ENCODE assay signal across 23 mouse cellular contexts in genomic region chr1:151258090-151258954, GRCm38 (mm10). TPM values are rescaled to one million over a fixed set of nuclear protein-coding genes. Genes with fewer than 3 reads are reported as not detected.
DNase-seq lines count a peak whose midpoint lies in the region; ATAC-seq and TF ChIP-seq lines count a peak whose summit lies in the region.
"Had no signal": no experiment of that assay in that cellular context is flagged by ENCODE, and none has a peak within 500 bp of the region (broad histone marks: within the 10 kb centered on the region; RNA-seq: fewer than 3 reads in every experiment).

No protein-coding gene starts in this region.

- TF ChIP-seq POLR2A in CH12.LX (IDR thresholded peaks at IDR 0.05; ENCODE audit: low read depth, low read length): no peak

- H3K27me3 ChIP-seq in intestine, embryonic 16.5 days (replicated peaks; ENCODE audit: control insufficient read depth, insufficient read depth, low read length): no peaks in the 10 kb centered on the region
- no peaks in the 10 kb centered on the region for H3K27me3 ChIP-seq in intestine, postnatal 0 days (replicated peaks; ENCODE audit: control insufficient read depth, insufficient read depth, low read length)
- no peaks in the 10 kb centered on the region for H3K27me3 ChIP-seq in CH12.LX (replicated peaks)
- H3K27me3 ChIP-seq in hindbrain, embryonic 16.5 days (replicated peaks; ENCODE audit: control insufficient read depth, insufficient read depth, low read length): no peaks in the 10 kb centered on the region
- no peaks in the 10 kb centered on the region for H3K27me3 ChIP-seq in intestine, embryonic 15.5 days (replicated peaks)

- no peak overlapping the region for H3K9ac ChIP-seq in intestine, embryonic 16.5 days (ENCODE audit: low read depth, low read length)
- H3K9ac ChIP-seq in intestine, postnatal 0 days (ENCODE audit: low read depth, low read length): no peak overlapping the region
- H3K9ac ChIP-seq in CH12.LX (ENCODE audit: insufficient read depth, low read depth): no peak overlapping the region
- H3K9ac ChIP-seq in hindbrain, embryonic 16.5 days (ENCODE audit: low read depth, low read length): no peak overlapping the region
- no peak overlapping the region for H3K9ac ChIP-seq in intestine, embryonic 15.5 days
- H3K9ac ChIP-seq: lung, embryonic 14.5 days had no signal

- no peak for TF ChIP-seq RAD21 in CH12.LX (IDR thresholded peaks at IDR 0.05; ENCODE audit: low read depth, low read length)

- H3K36me3 ChIP-seq in intestine, embryonic 16.5 days (ENCODE audit: control insufficient read depth, insufficient read depth, low read length): no peaks in the 10 kb centered on the region
- no peaks in the 10 kb centered on the region for H3K36me3 ChIP-seq in intestine, postnatal 0 days (ENCODE audit: control insufficient read depth, insufficient read depth)
- H3K36me3 ChIP-seq in CH12.LX (replicated peaks in 1 of 2; ENCODE audit: control insufficient read depth in 1 of 2, insufficient read depth in 1 of 2, low read length in 1 of 2): no peaks in the 10 kb centered on the region
- no peaks in the 10 kb centered on the region for H3K36me3 ChIP-seq in hindbrain, embryonic 16.5 days (ENCODE audit: control insufficient read depth, insufficient read depth, low read length)
- H3K36me3 ChIP-seq in intestine, embryonic 15.5 days: no peaks in the 10 kb centered on the region

- no peaks in the 10 kb centered on the region for H3K79me2 ChIP-seq in CH12.LX (replicated peaks; ENCODE audit: control insufficient read depth, extremely low read depth, insufficient read depth, poor library complexity, severe bottlenecking)

- peak; percentile 23 for DNase-seq in adrenal gland, adult 2 months
- DNase-seq in adrenal gland, adult 18-20 months (ENCODE audit: low spot score in 2 of 2): no peak
- DNase-seq in CH12.LX (ENCODE audit: extremely low read depth): no peak
- DNase-seq: cerebellum, adult 11 months; cerebellum, postnatal 25 days; gastrocnemius, postnatal 25 days; heart, postnatal 36 days; kidney, postnatal 10 days; liver; lung, embryonic 14.5 days; thymus, postnatal 4 days had no signal

- no peaks in the 10 kb centered on the region for H3K4me1 ChIP-seq in intestine, embryonic 16.5 days (ENCODE audit: control insufficient read depth, insufficient read depth, low read length)
- no peaks in the 10 kb centered on the region for H3K4me1 ChIP-seq in intestine, postnatal 0 days (replicated peaks; ENCODE audit: control insufficient read depth, insufficient read depth, low read length)
- peaks cover 6 to 28% of the 10 kb centered on the region in 2 experiments for H3K4me1 ChIP-seq in CH12.LX (ENCODE audit: control insufficient read depth in 1 of 2, insufficient read depth in 2 of 2)
- H3K4me1 ChIP-seq in hindbrain, embryonic 16.5 days (ENCODE audit: control insufficient read depth, insufficient read depth, low read depth, low read length): no peaks in the 10 kb centered on the region
- H3K4me1 ChIP-seq in intestine, embryonic 15.5 days (replicated peaks): no peaks in the 10 kb centered on the region

- TF ChIP-seq CTCF in intestine, postnatal 0 days (IDR thresholded peaks at IDR 0.05; ENCODE audit: low read depth): no peak
- TF ChIP-seq CTCF in CH12.LX (conservative IDR thresholded peaks at IDR 0.05 in 1 of 2, IDR thresholded peaks at IDR 0.05 in 1 of 2; ENCODE audit: low read depth in 2 of 2, low read length in 2 of 2): no peak

- no peak overlapping the region for H3K27ac ChIP-seq in intestine, embryonic 16.5 days (ENCODE audit: low read length)
- no peak overlapping the region for H3K27ac ChIP-seq in intestine, postnatal 0 days (ENCODE audit: low read depth, low read length)
- H3K27ac ChIP-seq in CH12.LX (ENCODE audit: insufficient read depth, low read depth): no peak overlapping the region
- no peak overlapping the region for H3K27ac ChIP-seq in hindbrain, embryonic 16.5 days (ENCODE audit: low read depth, low read length)
- no peak overlapping the region for H3K27ac ChIP-seq in intestine, embryonic 15.5 days

- 59% methylated on average over 14 of the region's 14 CpGs for WGBS in intestine, embryonic 16.5 days
- 55% methylated on average over 14 of the region's 14 CpGs for WGBS in intestine, postnatal 0 days
- WGBS in hindbrain, embryonic 16.5 days: 76% methylated on average over 14 of the region's 14 CpGs
- WGBS in intestine, embryonic 15.5 days: 65% methylated on average over 14 of the region's 14 CpGs

- no peak for TF ChIP-seq EP300 in CH12.LX (IDR thresholded peaks at IDR 0.05; ENCODE audit: low read length)

- in situ Hi-C loops in CH12.LX (cut with MboI; ENCODE audit: low pct_ligation_motif_present, low pct_unique_long_range_greater_than_20kb, low sequenced_read_pairs): loop anchor here (10.0 kb wide), 1 partner anchor 154 kb away; no protein-coding TSS in a partner anchor

- dilution Hi-C loops in CH12.LX (cut with MboI; ENCODE audit: extremely low pct_ligation_motif_present, extremely low pct_unique_long_range_greater_than_20kb, low sequenced_read_pairs): no loop called here

- H3K4me2 ChIP-seq in intestine, embryonic 16.5 days (ENCODE audit: low read depth, low read length): no peak overlapping the region
- H3K4me2 ChIP-seq in intestine, postnatal 0 days (replicated peaks; ENCODE audit: low read depth): no peak overlapping the region
- peak overlapping the region; percentile 82; the same call in 1 of the 2 replicates for H3K4me2 ChIP-seq in CH12.LX (ENCODE audit: insufficient read depth, low read depth, poor library complexity, severe bottlenecking)
- no peak overlapping the region for H3K4me2 ChIP-seq in hindbrain, embryonic 16.5 days (ENCODE audit: low read length)
- no peak overlapping the region for H3K4me2 ChIP-seq in intestine, embryonic 15.5 days (replicated peaks)
- H3K4me2 ChIP-seq: heart, embryonic 11.5 days; lung, embryonic 14.5 days had no signal

- no peak overlapping the region for H3K4me3 ChIP-seq in intestine, embryonic 16.5 days (ENCODE audit: low read length)
- H3K4me3 ChIP-seq in intestine, postnatal 0 days (ENCODE audit: low read depth, low read length): no peak overlapping the region
- H3K4me3 ChIP-seq in CH12.LX (replicated peaks in 1 of 3; ENCODE audit: low read depth in 2 of 3, low read length in 2 of 3, poor library complexity in 1 of 3): no peak overlapping the region
- no peak overlapping the region for H3K4me3 ChIP-seq in hindbrain, embryonic 16.5 days (ENCODE audit: low read length)
- no peak overlapping the region for H3K4me3 ChIP-seq in intestine, embryonic 15.5 days (replicated peaks)
- H3K4me3 ChIP-seq: erythroblast, embryonic 14.5 days had no signal

- H3K9me3 ChIP-seq in intestine, embryonic 16.5 days (ENCODE audit: control insufficient read depth, low read length): no peaks in the 10 kb centered on the region
- no peaks in the 10 kb centered on the region for H3K9me3 ChIP-seq in intestine, postnatal 0 days (ENCODE audit: control insufficient read depth)
- no peaks in the 10 kb centered on the region for H3K9me3 ChIP-seq in CH12.LX (replicated peaks; ENCODE audit: low read length)
- no peaks in the 10 kb centered on the region for H3K9me3 ChIP-seq in hindbrain, embryonic 16.5 days (ENCODE audit: control insufficient read depth, low read length)
- no peaks in the 10 kb centered on the region for H3K9me3 ChIP-seq in intestine, embryonic 15.5 days

- 0 out of 2 replicates have a peak, but pooled peaks have one; percentile 42 for ATAC-seq in intestine, embryonic 16.5 days
- no peak for ATAC-seq in intestine, postnatal 0 days
- peak; percentile 71 for ATAC-seq in granulocyte monocyte progenitor cell, adult 5-6 weeks (replicated peaks; ENCODE audit: poor library complexity, severe bottlenecking)
- ATAC-seq in hindbrain, embryonic 16.5 days: no peak
- no peak; the same call in 1 of the 2 replicates for ATAC-seq in intestine, embryonic 15.5 days
- ATAC-seq: midbrain, embryonic 16.5 days had no signal

TF ChIP-seq in CH12.LX, 34 proteins besides CTCF, POLR2A, EP300 and RAD21 (continues in another document):
- TF ChIP-seq TBP (conservative IDR thresholded peaks at IDR 0.05; ENCODE audit: low read depth, low read length): no peak
- no peak for TF ChIP-seq CHD1 (IDR thresholded peaks at IDR 0.05; ENCODE audit: low read depth, low read length)
- no peak for TF ChIP-seq KAT2A (IDR thresholded peaks at IDR 0.05; ENCODE audit: insufficient replicate concordance, low read length)
- TF ChIP-seq TCF12 (IDR thresholded peaks at IDR 0.05; ENCODE audit: low read depth, low read length): no peak
- no peak for TF ChIP-seq JUN (IDR thresholded peaks at IDR 0.05; ENCODE audit: insufficient read depth, low read depth, low read length)
- no peak for TF ChIP-seq MEF2A (IDR thresholded peaks at IDR 0.05; ENCODE audit: borderline replicate concordance, low read depth, low read length)
- TF ChIP-seq CHD2 (IDR thresholded peaks at IDR 0.05; ENCODE audit: low read length): no peak

RNA-seq across cellular contexts. Expression of gene Gm47996, which starts 48.4 kb away (rescaled TPM):
- total RNA-seq in adrenal gland, adult 2 months (2021): not detected
- not detected in 2 replicates for polyA plus RNA-seq in adrenal gland, adult 2 months (2012; rRNA removed)
- not detected for total RNA-seq in adrenal gland, adult 18-20 months (2021)
- polyA plus RNA-seq in intestine, embryonic 16.5 days (2015; fragmentation: Nextera tagmentation; extraction: Ambion mirVana): not detected in 2 replicates
- not detected in 2 replicates for polyA plus RNA-seq in intestine, postnatal 0 days (2015; fragmentation: Nextera tagmentation; extraction: Ambion mirVana)
- total RNA-seq in CH12.LX (2012; rRNA removed) (0.13 TPM in 1 of 2 replicates, not detected in the other), CH12.LX (2014; rRNA removed) (not detected in 2 replicates)
- polyA plus RNA-seq in CH12.LX (2012; ENCODE audit: insufficient read length, low read depth): not detected in 2 replicates
- not detected in 2 replicates for total RNA-seq in granulocyte monocyte progenitor cell, adult 5-6 weeks (2014; fragmentation: Nextera tagmentation)
- total RNA-seq in granulocyte monocyte progenitor cell, adult 5-6 weeks (2017): not detected in 2 replicates
- not detected in 2 replicates for polyA plus RNA-seq in hindbrain, embryonic 16.5 days (2015; fragmentation: Nextera tagmentation; extraction: Ambion mirVana)
- not detected in 2 replicates for polyA plus RNA-seq in intestine, embryonic 15.5 days (2015; fragmentation: Nextera tagmentation; extraction: Ambion mirVana)
- total RNA-seq: heart, postnatal 36 days; layer of hippocampus, postnatal 14 days; left cerebral cortex, postnatal 14 days had no signal
- polyA plus RNA-seq: erythroblast, embryonic 14.5 days; frontal cortex, adult 2 months; lung, embryonic 14.5 days; midbrain, embryonic 16.5 days had no signal

RNA-seq across cellular contexts. Expression of gene 3110040M04Rik, which starts 54.4 kb away (rescaled TPM):
- total RNA-seq in adrenal gland, adult 2 months (2021): not detected
- polyA plus RNA-seq in adrenal gland, adult 2 months (2012; rRNA removed): not detected in 2 replicates
- total RNA-seq in adrenal gland, adult 18-20 months (2021): not detected
- 0.16 TPM in 1 of 2 replicates, not detected in the other for polyA plus RNA-seq in intestine, embryonic 16.5 days (2015; fragmentation: Nextera tagmentation; extraction: Ambion mirVana)
- not detected in 2 replicates for polyA plus RNA-seq in intestine, postnatal 0 days (2015; fragmentation: Nextera tagmentation; extraction: Ambion mirVana)
- total RNA-seq in CH12.LX (2012; rRNA removed): not detected in 2 replicates
- not detected in 2 replicates for total RNA-seq in CH12.LX (2014; rRNA removed)
- not detected in 2 replicates for polyA plus RNA-seq in CH12.LX (2012; ENCODE audit: insufficient read length, low read depth)
- not detected in 2 replicates for total RNA-seq in granulocyte monocyte progenitor cell, adult 5-6 weeks (2014; fragmentation: Nextera tagmentation)
- not detected in 2 replicates for total RNA-seq in granulocyte monocyte progenitor cell, adult 5-6 weeks (2017)
- not detected in 2 replicates for polyA plus RNA-seq in hindbrain, embryonic 16.5 days (2015; fragmentation: Nextera tagmentation; extraction: Ambion mirVana)
- polyA plus RNA-seq in intestine, embryonic 15.5 days (2015; fragmentation: Nextera tagmentation; extraction: Ambion mirVana): 0.24 TPM in 1 of 2 replicates, not detected in the other
- total RNA-seq: gastrocnemius, postnatal 25 days; heart, postnatal 36 days; layer of hippocampus, postnatal 14 days; left cerebral cortex, postnatal 14 days had no signal
- polyA plus RNA-seq: brain, embryonic 14.5 days; frontal cortex, adult 2 months; lung, embryonic 14.5 days; midbrain, embryonic 16.5 days had no signal

Comparison
In these comparisons a context has a peak if more than half of its experiments do, and no peak if none do; other contexts are left out.
1. ATAC-seq: peak in intestine, embryonic 16.5 days (single experiment) and granulocyte monocyte progenitor cell, adult 5-6 weeks (single experiment); none in intestine, postnatal 0 days (single experiment), hindbrain, embryonic 16.5 days (single experiment) and intestine, embryonic 15.5 days (single experiment).